In the genomic region with DNA sequence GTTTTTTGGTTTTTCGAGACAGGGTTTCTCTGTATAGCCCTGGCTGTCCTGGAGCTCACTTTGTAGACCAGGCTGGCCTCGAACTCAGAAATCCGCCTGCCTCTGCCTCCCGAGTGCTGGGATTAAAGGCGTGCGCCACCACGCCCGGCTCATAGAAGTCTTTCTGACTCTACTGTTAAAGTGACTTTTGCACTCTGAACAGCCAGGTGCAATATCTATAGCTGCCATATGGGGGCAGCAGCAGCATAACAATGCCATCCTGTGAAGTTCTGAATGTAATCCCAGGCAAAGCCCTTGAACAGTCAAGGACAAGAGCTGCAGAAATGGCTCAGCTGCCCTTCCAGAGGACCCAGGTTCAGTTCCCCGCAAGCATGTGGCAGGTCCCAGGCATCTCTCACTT, we compare ENCODE assay signal across 8 mouse cellular contexts. TPM values are rescaled to one million over a fixed set of nuclear protein-coding genes. Genes with fewer than 3 reads are reported as not detected.
DNase-seq lines count a peak whose midpoint lies in the region; ATAC-seq and TF ChIP-seq lines count a peak whose summit lies in the region.
"Not testable (repeated sequence)": the region's sequence is repeated elsewhere in the genome, so short reads cannot be mapped to it uniquely, and the experiment has no call there.

No protein-coding gene starts in this region.

- not testable (repeated sequence) for H3K36me3 ChIP-seq in heart, embryonic 10.5 days; limb, embryonic 12.5 days

- ATAC-seq in erythroblast, adult 5-6 weeks (replicated peaks; ENCODE audit: low FRiP score, poor library complexity, severe bottlenecking): peak; percentile 82
- 0 out of 2 replicates have a peak, but pooled peaks have one; percentile 39 for ATAC-seq in limb, embryonic 12.5 days (ENCODE audit: insufficient number of reproducible peaks, insufficient read depth, low FRiP score, low TSS enrichment, low read depth)
- ATAC-seq in monocyte, adult 5-6 weeks (replicated peaks; ENCODE audit: insufficient number of reproducible peaks, low FRiP score, low TSS enrichment, poor library complexity, severe bottlenecking): peak; percentile 63

- H3K4me2 ChIP-seq in limb, embryonic 12.5 days: not testable (repeated sequence)

- H3K9ac ChIP-seq in limb, embryonic 12.5 days (replicated peaks): not testable (repeated sequence)

- peak; percentile 25; the same call in 1 of the 2 replicates for TF ChIP-seq CTCF in bone marrow, adult 2 months (IDR thresholded peaks at IDR 0.05; ENCODE audit: control insufficient read depth, insufficient read depth, low read length)

- not testable (repeated sequence) for H3K4me1 ChIP-seq in bone marrow, adult 2 months (ENCODE audit: control insufficient read depth, insufficient read depth, low read length)
- peaks cover 35% of the 10 kb centered on the region for H3K4me1 ChIP-seq in heart, embryonic 10.5 days
- H3K4me1 ChIP-seq in limb, embryonic 12.5 days (replicated peaks): peaks cover 11% of the 10 kb centered on the region; the same call in 1 of the 2 replicates

- not testable (repeated sequence) for H3K27ac ChIP-seq in bone marrow, adult 2 months (ENCODE audit: control insufficient read depth, insufficient read depth, low read depth, low read length, poor library complexity); limb, embryonic 12.5 days
- peak overlapping the region; percentile 49 for H3K27ac ChIP-seq in heart, embryonic 10.5 days

- not testable (repeated sequence) for H3K4me3 ChIP-seq in bone marrow, adult 2 months (replicated peaks; ENCODE audit: control insufficient read depth, low read depth, low read length); heart, embryonic 10.5 days; limb, embryonic 12.5 days (replicated peaks)

- peak; percentile 68 to 70 for DNase-seq in B cell, adult 2 months
- peak; percentile 88 for DNase-seq in heart, embryonic 10.5 days (ENCODE audit: low spot score)
- DNase-seq in kidney, adult 8-10 months: peak; percentile 65 to 86
- DNase-seq in spleen, postnatal 4 days (ENCODE audit: low spot score in 2 of 2): peak; percentile 67 to 80

- not testable (repeated sequence) for H3K9me3 ChIP-seq in heart, embryonic 10.5 days; limb, embryonic 12.5 days

- WGBS in bone marrow, adult 2 months: 21% methylated on average over 9 of the region's 9 CpGs
- WGBS in heart, embryonic 10.5 days: 39% methylated on average over 8 of the region's 9 CpGs
- 48% methylated on average over 8 of the region's 9 CpGs for WGBS in limb, embryonic 12.5 days

- TF ChIP-seq POLR2A in bone marrow, adult 2 months (IDR thresholded peaks at IDR 0.05; ENCODE audit: borderline replicate concordance, control insufficient read depth, low read depth, low read length): not testable (repeated sequence)

- H3K27me3 ChIP-seq in heart, embryonic 10.5 days (ENCODE audit: insufficient read depth, poor library complexity, severe bottlenecking); limb, embryonic 12.5 days: not testable (repeated sequence)

RNA-seq across cellular contexts. Expression of gene Nexn, which starts 6.7 kb away (rescaled TPM):
- 2.3 and 7.3 TPM in 2 replicates for polyA plus RNA-seq in bone marrow, adult 2 months (2011; ENCODE audit: insufficient read depth, insufficient read length, low replicate concordance, missing spikeins)
- not detected in 2 replicates for total RNA-seq in erythroblast, adult 5-6 weeks (2015; ENCODE audit: low replicate concordance)
- not detected in 2 replicates for total RNA-seq in erythroblast, adult 5-6 weeks (2017; ENCODE audit: low replicate concordance)
- 102 and 155 TPM in 2 replicates for polyA plus RNA-seq in heart, embryonic 10.5 days (2016; fragmentation: Nextera tagmentation; extraction: Ambion mirVana)
- polyA plus RNA-seq in limb, embryonic 12.5 days (2016; fragmentation: Nextera tagmentation; extraction: Ambion mirVana): 14.0 and 17.0 TPM in 2 replicates
- not detected in 3 replicates for total RNA-seq in monocyte, adult 5-6 weeks (2017)

RNA-seq across cellular contexts. Expression of gene Fubp1, which starts 49.2 kb away (rescaled TPM):
- 47.1 and 78.2 TPM in 2 replicates for polyA plus RNA-seq in bone marrow, adult 2 months (2011; ENCODE audit: insufficient read depth, insufficient read length, low replicate concordance, missing spikeins)
- total RNA-seq in erythroblast, adult 5-6 weeks (2015; ENCODE audit: low replicate concordance): 48.9 and 97.6 TPM in 2 replicates
- total RNA-seq in erythroblast, adult 5-6 weeks (2017; ENCODE audit: low replicate concordance): 108 and 142 TPM in 2 replicates
- 179 and 249 TPM in 2 replicates for polyA plus RNA-seq in heart, embryonic 10.5 days (2016; fragmentation: Nextera tagmentation; extraction: Ambion mirVana)
- polyA plus RNA-seq in limb, embryonic 12.5 days (2016; fragmentation: Nextera tagmentation; extraction: Ambion mirVana): 403 and 416 TPM in 2 replicates
- 165 to 273 TPM (median 214 TPM) in 3 replicates for total RNA-seq in monocyte, adult 5-6 weeks (2017)

RNA-seq across cellular contexts. Expression of gene Dnajb4, which starts 49.3 kb away (rescaled TPM):
- polyA plus RNA-seq in bone marrow, adult 2 months (2011; ENCODE audit: insufficient read depth, insufficient read length, low replicate concordance, missing spikeins): 25.3 and 37.8 TPM in 2 replicates
- 166 and 217 TPM in 2 replicates for total RNA-seq in erythroblast, adult 5-6 weeks (2015; ENCODE audit: low replicate concordance)
- 316 and 353 TPM in 2 replicates for total RNA-seq in erythroblast, adult 5-6 weeks (2017; ENCODE audit: low replicate concordance)
- polyA plus RNA-seq in heart, embryonic 10.5 days (2016; fragmentation: Nextera tagmentation; extraction: Ambion mirVana): 30.5 and 32.1 TPM in 2 replicates
- polyA plus RNA-seq in limb, embryonic 12.5 days (2016; fragmentation: Nextera tagmentation; extraction: Ambion mirVana): 35.2 and 36.8 TPM in 2 replicates
- total RNA-seq in monocyte, adult 5-6 weeks (2017): 90.9 to 144 TPM (median 114 TPM) in 3 replicates
